Mouse (Mus musculus): ENCODE data around the gene Pou2f1. TPM values are rescaled to one million over a fixed set of nuclear protein-coding genes. Genes with fewer than 3 reads are reported as not detected.

Pou2f1 gene
- 29.9 TPM for polyA plus RNA-seq (2017; shearing (Covaris generic))

DNA sequence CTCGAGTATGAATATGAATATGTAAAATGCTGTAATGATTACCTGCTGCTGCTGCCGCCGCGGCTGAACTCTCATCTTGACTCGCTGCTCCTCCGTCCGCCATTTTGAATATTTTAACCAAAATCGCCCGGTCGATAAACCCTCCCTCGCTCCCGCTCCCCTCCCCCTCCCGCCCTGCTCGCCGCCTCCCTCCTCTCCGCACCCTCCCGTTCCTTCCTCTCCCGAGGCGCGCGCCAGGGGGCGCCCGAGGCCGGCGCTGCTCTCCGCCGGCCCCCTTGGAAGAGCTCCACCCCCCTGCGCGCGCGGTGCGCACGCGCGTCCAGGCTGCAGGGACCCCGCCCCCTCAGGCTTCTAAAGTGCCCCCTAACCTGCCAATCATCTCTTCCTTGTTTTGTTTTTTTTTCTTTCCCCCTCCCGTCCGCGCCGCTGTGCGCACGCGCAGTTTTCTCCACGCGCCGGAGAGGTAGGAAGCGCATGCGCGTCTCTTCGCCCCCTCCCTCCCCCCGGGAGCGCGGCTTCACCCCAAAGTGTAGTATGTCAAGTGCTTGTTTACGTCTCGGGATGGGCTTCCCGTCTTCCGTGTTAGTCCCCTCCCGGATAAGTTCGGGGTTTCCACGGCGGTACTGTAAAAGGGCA is at the start of gene Pou2f1:
TSS of gene Pou2f1 (minus strand) at position 159 of the 636 bp plus-strand sequence.

Other genes with a start within 250 kb of the Pou2f1 start
- 73.2 TPM for gene Creg1, start 238.9 kb downstream of the Pou2f1 start, polyA plus RNA-seq (2017; shearing (Covaris generic))
- gene Cd247, start 214.0 kb downstream of the Pou2f1 start, polyA plus RNA-seq (2017; shearing (Covaris generic)), result 482 TPM
- gene Dusp27, start 125.2 kb upstream of the Pou2f1 start, polyA plus RNA-seq (2017; shearing (Covaris generic)), result 0.07 TPM
- gene Gpa33, start 127.6 kb upstream of the Pou2f1 start, polyA plus RNA-seq (2017; shearing (Covaris generic)), result not detected
- not detected for gene Mael, start 236.1 kb upstream of the Pou2f1 start, polyA plus RNA-seq (2017; shearing (Covaris generic))

Data from inflammation-experienced regulatory T-cells, adult 16 weeks (primary cell).